Comparison of ENCODE assay signal across 8 mouse cellular contexts in genomic region chr14:59597398-59598259, GRCm38 (mm10). TPM values are rescaled to one million over a fixed set of nuclear protein-coding genes. Genes with fewer than 3 reads are reported as not detected.
A peak's percentile ranks its signal among the peaks of the same experiment; 100 is the strongest.
DNase-seq lines count a peak whose midpoint lies in the region; ATAC-seq lines count a peak whose summit lies in the region.

TSS of gene Cdadc1 (minus strand) at chr14:59597959.

- WGBS in hindbrain, embryonic 15.5 days = under 1% methylated on average over 47 of the region's 48 CpGs

- H3K27me3 ChIP-seq in hindbrain, embryonic 15.5 days = no peaks in the 10 kb centered on the region

- DNase-seq in R1 (ENCODE audit: low read depth, low spot score) = peak; percentile 90
- DNase-seq in cerebellum, postnatal 25 days = peak; percentile 98 to 100
- DNase-seq in frontal cortex, postnatal 25 days (ENCODE audit: low spot score in 2 of 2) = peak; percentile 97 to 99
- DNase-seq in left cerebral cortex, adult 11 months (ENCODE audit: low spot score) = peak; percentile 90
- DNase-seq in lung, postnatal 4 days = peak; percentile 95 to 98
- peak; percentile 87 for DNase-seq in retina, postnatal 7 days (ENCODE audit: low read depth, low spot score)
- peak; percentile 96 for DNase-seq in urinary bladder, adult 2 months (ENCODE audit: low spot score)

- peak; percentile 95 for ATAC-seq in hindbrain, embryonic 15.5 days (ENCODE audit: low FRiP score, low read depth)

- H3K9me3 ChIP-seq in hindbrain, embryonic 15.5 days = no peaks in the 10 kb centered on the region

- H3K36me3 ChIP-seq in hindbrain, embryonic 15.5 days = peaks cover 9% of the 10 kb centered on the region; the same call in 1 of the 2 replicates

- peak within 1 kb of the TSS; percentile 89 for H3K4me3 ChIP-seq in hindbrain, embryonic 15.5 days

- peak within 1 kb of the TSS; percentile 85 for H3K9ac ChIP-seq in hindbrain, embryonic 15.5 days

- H3K27ac ChIP-seq in hindbrain, embryonic 15.5 days (replicated peaks) = peak within 1 kb of the TSS; percentile 86

- H3K4me1 ChIP-seq in hindbrain, embryonic 15.5 days (replicated peaks) = peaks cover 17% of the 10 kb centered on the region

- H3K4me2 ChIP-seq in hindbrain, embryonic 15.5 days = peak within 1 kb of the TSS; percentile 83

RNA-seq across cellular contexts. Expression of gene Cdadc1, which starts in this region (rescaled TPM):
- polyA plus RNA-seq in hindbrain, embryonic 15.5 days (2015; fragmentation: Nextera tagmentation; extraction: Ambion mirVana) = 30.1 and 32.4 TPM in 2 replicates
- 15.8 and 22.0 TPM in 2 replicates for polyA plus RNA-seq in urinary bladder, adult 2 months (2012; rRNA removed)

Comparison
In these comparisons a context has a peak if more than half of its experiments do, and no peak if none do; other contexts are left out.
1. Peak in every context shown above with its lines: DNase-seq, ATAC-seq, H3K4me3 ChIP-seq and H3K27ac ChIP-seq.